Mouse (Mus musculus) limb, embryonic 15.5 days (tissue): ENCODE results near the gene Gm45618. TPM values are rescaled to one million over a fixed set of nuclear protein-coding genes. Genes with fewer than 3 reads are reported as not detected.
"Not testable (repeated sequence)": the region's sequence is repeated elsewhere in the genome, so short reads cannot be mapped to it uniquely, and the experiment has no call there.

Experiments used
- ATAC-seq: fragments of 200-750 bp; cut with Nextera tagmentation; 2 replicates; pipeline ENCODE4 v1.8.0; 2017; ENCODE audit warnings: low read depth, moderate TSS enrichment; ENCODE audit not compliant: insufficient number of reproducible peaks, low FRiP score, low TSS enrichment
- H3K27ac ChIP-seq: fragments of 300-500 bp; sonication (generic); 2 replicates; pipeline ENCODE4 v1.5.1; 2015; ENCODE audit warnings: moderate library complexity, mild to moderate bottlenecking, inconsistent platforms
- H3K27me3 ChIP-seq: fragments of 300-500 bp; sonication (generic); 2 replicates; pipeline ENCODE4 v1.6.1; 2015; ENCODE audit warnings: inconsistent platforms
- H3K36me3 ChIP-seq: fragments of 300-500 bp; sonication (generic); 2 replicates; pipeline ENCODE4 v1.6.1; 2015; ENCODE audit warnings: inconsistent platforms
- H3K4me1 ChIP-seq: fragments of 300-500 bp; sonication (generic); 2 replicates; pipeline ENCODE4 v1.6.1; 2015; ENCODE audit warnings: inconsistent platforms
- H3K4me2 ChIP-seq: fragments of 300-500 bp; sonication (generic); 2 replicates; pipeline ENCODE4 v1.6.1; 2015; ENCODE audit warnings: mild to moderate bottlenecking, inconsistent platforms
- H3K4me3 ChIP-seq: fragments of 300-500 bp; sonication (generic); 2 replicates; pipeline ENCODE4 v1.5.1; 2015; ENCODE audit warnings: mild to moderate bottlenecking, inconsistent platforms
- H3K9ac ChIP-seq: fragments of 300-500 bp; sonication (generic); 2 replicates; pipeline ENCODE4 v1.6.1; 2015; ENCODE audit warnings: inconsistent platforms
- H3K9me3 ChIP-seq: fragments of 300-500 bp; sonication (generic); 2 replicates; pipeline ENCODE4 v1.6.1; 2016; ENCODE audit warnings: inconsistent platforms
- WGBS: fragments of 180-500 bp; shearing (Covaris S2); methylation state at CpG from one replicate; pipeline ENCODE4 v1.1.7; 2015; 5-methylcytosine and 5-hydroxymethylcytosine counted together
- polyA plus RNA-seq: library from polyadenylated mRNA; unstranded; fragments of >200 nt; fragmentation: Nextera tagmentation; extraction: Ambion mirVana; gene quantifications from 2 replicates; pipeline ENCODE4 v1.2.1, GENCODE M21; 2015

Gene Gm45618
- polyA plus RNA-seq, result not detected in 2 replicates

GRCm38 (mm10) chr7:142120629-142121028 is at the start of gene Gm45618:
Gene Gm45618 (minus strand): TSS chr7:142120729.
- not testable (repeated sequence) for ATAC-seq, H3K4me2 ChIP-seq, H3K27me3 ChIP-seq, H3K4me1 ChIP-seq, H3K36me3 ChIP-seq, H3K9ac ChIP-seq, H3K4me3 ChIP-seq, H3K9me3 ChIP-seq, H3K27ac ChIP-seq
- 83% methylated on average over 1 of the region's 1 CpGs for WGBS

GRCm38 (mm10) chr7:142169836-142170235 is 49.3 kb upstream of the Gm45618 start:
- H3K27me3 ChIP-seq, result no peaks in the 10 kb centered on the region
- ATAC-seq, result no peak
- no peak overlapping the region for H3K27ac ChIP-seq

GRCm38 (mm10) chr7:142165639-142166038 is 45.1 kb upstream of the Gm45618 start, which contains the start of gene Gm4553:
Gene Gm4553 (minus strand): TSS chr7:142165739.
- H3K36me3 ChIP-seq, H3K27me3 ChIP-seq, H3K9me3 ChIP-seq, H3K4me2 ChIP-seq, H3K9ac ChIP-seq, ATAC-seq, H3K27ac ChIP-seq, H3K4me1 ChIP-seq, H3K4me3 ChIP-seq: not testable (repeated sequence)

More at GRCm38 (mm10) chr7:142169836-142170235, 49.3 kb upstream of the Gm45618 start:
- Histone ChIP-seq H3K4me1 (no peaks in the 10 kb centered on the region), H3K4me3 (no peak overlapping the region), H3K9me3 (no peaks in the 10 kb centered on the region), H3K4me2 (no peak overlapping the region), H3K36me3 (no peaks in the 10 kb centered on the region), H3K9ac (no peak overlapping the region)
- 45% methylated on average over 3 of the region's 3 CpGs for WGBS

- H3K4me2 ChIP-seq, result no peak overlapping the region
- no peaks in the 10 kb centered on the region for H3K36me3 ChIP-seq
- H3K27ac ChIP-seq, result no peak overlapping the region
- H3K9ac ChIP-seq, result no peak overlapping the region
- ATAC-seq, result no peak
- no peak overlapping the region for H3K4me3 ChIP-seq
- no peaks in the 10 kb centered on the region for H3K9me3 ChIP-seq
- H3K4me1 ChIP-seq, result no peaks in the 10 kb centered on the region
- 83% methylated on average over 3 of the region's 3 CpGs for WGBS
- no peaks in the 10 kb centered on the region for H3K27me3 ChIP-seq
Measured at GRCm38 (mm10) chr7:142159366-142159765, 38.8 kb upstream of the Gm45618 start.

GRCm38 (mm10) chr7:142157013-142157412 is 36.5 kb upstream of the Gm45618 start, which contains the start of gene Gm29735:
Gene Gm29735 (minus strand): TSS chr7:142157113.
- not testable (repeated sequence) for H3K9me3 ChIP-seq, H3K36me3 ChIP-seq, H3K9ac ChIP-seq, H3K27me3 ChIP-seq, ATAC-seq, H3K4me3 ChIP-seq, H3K4me2 ChIP-seq, H3K4me1 ChIP-seq, H3K27ac ChIP-seq
- WGBS, result 42% methylated on average over 2 of the region's 2 CpGs

GRCm38 (mm10) chr7:142155308-142155707 is 34.8 kb upstream of the Gm45618 start:
- no peak overlapping the region for H3K4me3 ChIP-seq
- no peaks in the 10 kb centered on the region for H3K4me1 ChIP-seq
- H3K36me3 ChIP-seq, result no peaks in the 10 kb centered on the region
- H3K27me3 ChIP-seq, result no peaks in the 10 kb centered on the region
- no peak overlapping the region for H3K9ac ChIP-seq
- H3K9me3 ChIP-seq, result no peaks in the 10 kb centered on the region
- no peak for ATAC-seq
- 64% methylated on average over 1 of the region's 1 CpGs for WGBS
- no peak overlapping the region for H3K27ac ChIP-seq
- no peak overlapping the region for H3K4me2 ChIP-seq

- no peak for ATAC-seq
- H3K27me3 ChIP-seq, result no peaks in the 10 kb centered on the region; the same call in 1 of the 2 replicates
- no peak overlapping the region for H3K27ac ChIP-seq
- H3K4me3 ChIP-seq, result no peak overlapping the region
- H3K4me2 ChIP-seq, result no peak overlapping the region
- H3K9me3 ChIP-seq, result no peaks in the 10 kb centered on the region
- 77% methylated on average over 4 of the region's 4 CpGs for WGBS
- H3K4me1 ChIP-seq, result no peaks in the 10 kb centered on the region
- H3K36me3 ChIP-seq, result no peaks in the 10 kb centered on the region
- H3K9ac ChIP-seq, result no peak overlapping the region
Measured at GRCm38 (mm10) chr7:142152191-142152590, 31.7 kb upstream of the Gm45618 start.

- Histone ChIP-seq H3K27me3 (no peaks in the 10 kb centered on the region; the same call in 1 of the 2 replicates), H3K36me3 (no peaks in the 10 kb centered on the region), H3K4me2 (no peak overlapping the region), H3K9ac (no peak overlapping the region), H3K4me3 (no peak overlapping the region), H3K9me3 (no peaks in the 10 kb centered on the region), H3K4me1 (no peaks in the 10 kb centered on the region), H3K27ac (no peak overlapping the region)
- ATAC-seq, result no peak
Measured at GRCm38 (mm10) chr7:142148633-142149032, 28.1 kb upstream of the Gm45618 start.

GRCm38 (mm10) chr7:142146033-142146432 is 25.5 kb upstream of the Gm45618 start:
- no peaks in the 10 kb centered on the region for H3K4me1 ChIP-seq
- 3% methylated on average over 1 of the region's 1 CpGs for WGBS
- no peak for ATAC-seq

GRCm38 (mm10) chr7:142145413-142145940 is 24.9 kb upstream of the Gm45618 start:
- 41% methylated on average over 4 of the region's 4 CpGs for WGBS
- Histone ChIP-seq H3K36me3 (no peaks in the 10 kb centered on the region), H3K4me2 (no peak overlapping the region), H3K4me1 (no peaks in the 10 kb centered on the region), H3K9me3 (no peaks in the 10 kb centered on the region), H3K9ac (no peak overlapping the region), H3K27ac (no peak overlapping the region), H3K4me3 (no peak overlapping the region), H3K27me3 (no peaks in the 10 kb centered on the region; the same call in 1 of the 2 replicates)
- ATAC-seq, result no peak

More at GRCm38 (mm10) chr7:142146033-142146432, 25.5 kb upstream of the Gm45618 start:
- Histone ChIP-seq H3K4me2 (no peak overlapping the region), H3K27ac (no peak overlapping the region), H3K9me3 (no peaks in the 10 kb centered on the region), H3K4me3 (no peak overlapping the region), H3K36me3 (no peaks in the 10 kb centered on the region), H3K27me3 (no peaks in the 10 kb centered on the region; the same call in 1 of the 2 replicates), H3K9ac (no peak overlapping the region)

- H3K27me3 ChIP-seq, result no peaks in the 10 kb centered on the region; the same call in 1 of the 2 replicates
- no peak within 1 kb of the TSS for H3K4me3 ChIP-seq
- WGBS, result 63% methylated on average over 1 of the region's 1 CpGs
- no peaks in the 10 kb centered on the region for H3K36me3 ChIP-seq
- no peak for ATAC-seq
- no peaks in the 10 kb centered on the region for H3K4me1 ChIP-seq
- H3K9me3 ChIP-seq, result no peaks in the 10 kb centered on the region
- no peak within 1 kb of the TSS for H3K9ac ChIP-seq
- H3K27ac ChIP-seq, result no peak within 1 kb of the TSS
- H3K4me2 ChIP-seq, result no peak within 1 kb of the TSS
Measured at GRCm38 (mm10) chr7:142144507-142144906, 24.0 kb upstream of the Gm45618 start, which contains the start of gene Gm45337. Gene Gm45337 (minus strand): TSS chr7:142144607.

- H3K4me2 ChIP-seq, H3K36me3 ChIP-seq, H3K27me3 ChIP-seq, H3K9ac ChIP-seq, ATAC-seq, H3K27ac ChIP-seq, H3K4me3 ChIP-seq, H3K4me1 ChIP-seq, H3K9me3 ChIP-seq: not testable (repeated sequence)
- WGBS, result 21% methylated on average over 1 of the region's 1 CpGs
Measured at GRCm38 (mm10) chr7:142143506-142144010, 23.0 kb upstream of the Gm45618 start.
